Mouse (Mus musculus) right cerebral cortex, postnatal 10 days (tissue): ENCODE data around the gene Cotl1.

Experiments
- DNase-seq, 2 experiments: peaks; one replicate each; pipeline ENCODE4 v3.0.0; 2021; ENCODE audit warnings: low spot score in 2 of 2

The Cotl1 gene

DNA sequence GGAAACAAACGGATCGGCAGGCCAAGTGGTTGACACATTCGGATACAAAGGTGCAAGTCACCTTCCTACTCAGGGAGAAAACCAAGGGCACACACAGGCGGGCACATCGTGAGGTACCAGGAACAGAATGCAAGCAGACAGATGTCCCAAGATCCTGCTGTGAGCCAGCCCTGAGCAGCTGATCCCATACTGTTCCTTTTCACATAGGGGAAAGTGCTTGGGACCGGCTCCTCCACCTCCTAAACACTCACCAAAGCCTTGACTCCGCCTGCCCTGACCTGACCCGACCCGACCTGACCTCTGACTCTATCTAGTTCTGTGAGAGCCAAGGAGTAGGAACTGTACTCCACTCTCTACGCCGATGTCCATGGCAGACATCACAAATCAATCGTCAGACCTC lies 22.9 kb downstream of the Cotl1 start:
- DNase-seq: no peak

DNA sequence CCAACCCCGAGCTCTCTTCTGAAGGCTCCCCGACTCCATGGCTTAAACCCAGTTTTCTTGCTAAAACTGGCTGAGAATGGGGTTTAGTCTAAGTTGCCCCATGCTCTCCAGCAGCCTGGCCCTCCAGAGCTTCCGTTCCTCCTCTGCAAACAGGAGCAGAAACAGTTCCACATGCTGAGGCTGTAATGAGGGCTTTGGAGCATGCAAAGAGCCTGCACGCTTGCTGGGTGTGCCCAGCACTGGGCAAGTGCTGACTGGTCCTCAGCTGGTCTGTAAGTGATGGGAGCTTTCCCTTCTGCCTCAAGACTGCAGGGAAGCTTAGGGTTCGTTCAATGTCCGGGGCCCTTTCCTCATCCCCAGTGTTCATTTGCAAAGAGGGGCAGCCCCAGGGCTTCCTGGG lies 24.1 kb downstream of the Cotl1 start:
- no peak for DNase-seq

GRCm38 (mm10) chr8:119812650-119813431 lies 27.5 kb downstream of the Cotl1 start:
- DNase-seq: peak in 1 of 2 experiments; percentile 65

DNA sequence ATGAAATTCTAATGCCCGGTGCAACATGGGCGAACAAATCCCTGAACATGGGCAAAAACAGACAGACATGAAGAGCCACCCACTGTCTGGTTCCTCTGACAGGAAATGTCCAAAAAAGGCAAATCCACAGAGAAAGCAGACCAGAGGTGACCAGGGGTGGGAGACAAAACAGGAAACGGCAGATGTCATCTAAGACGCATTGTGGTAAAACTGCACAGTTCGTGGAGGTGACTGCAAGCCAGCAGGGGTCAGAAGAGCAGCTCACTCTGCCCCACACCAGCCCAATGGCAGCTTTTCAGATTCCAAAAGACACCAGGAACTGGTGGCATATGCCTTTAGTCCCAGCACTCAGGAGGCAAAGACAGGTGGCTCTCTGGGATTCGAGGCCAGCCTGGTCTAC lies 28.4 kb downstream of the Cotl1 start:
- no peak for DNase-seq

DNA sequence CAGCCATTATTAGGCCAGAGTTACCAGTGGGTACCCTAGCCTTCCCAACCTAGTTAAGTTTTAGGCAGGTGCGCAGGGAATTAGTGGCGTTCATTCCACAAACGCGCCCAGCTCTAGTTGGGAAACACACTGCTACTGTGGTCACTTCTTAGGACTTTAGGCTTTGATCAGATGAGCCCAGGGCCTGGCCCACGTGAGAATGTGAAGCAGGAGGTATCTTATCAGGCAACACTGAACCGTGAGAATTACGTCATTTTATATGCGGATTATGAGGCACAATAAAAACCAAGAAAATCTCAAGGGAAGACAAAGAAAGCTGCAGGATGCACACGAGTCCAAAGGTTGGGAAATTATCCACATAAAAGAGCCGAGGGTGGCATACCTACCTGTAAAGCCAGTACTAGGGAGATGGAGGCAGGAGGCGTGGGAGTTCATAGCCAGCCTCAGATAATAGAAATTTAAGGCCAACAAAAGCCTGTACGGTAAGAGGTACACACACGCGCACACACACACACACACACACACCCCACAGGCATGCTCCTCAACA lies 29.3 kb downstream of the Cotl1 start:
- DNase-seq: no peak

- DNase-seq: peak; percentile 75 to 81
Observed at GRCm38 (mm10) chr8:119810127-119810868, 30.0 kb downstream of the Cotl1 start.

- no peak for DNase-seq
Observed at GRCm38 (mm10) chr8:119809620-119810019, 30.7 kb downstream of the Cotl1 start.

DNA sequence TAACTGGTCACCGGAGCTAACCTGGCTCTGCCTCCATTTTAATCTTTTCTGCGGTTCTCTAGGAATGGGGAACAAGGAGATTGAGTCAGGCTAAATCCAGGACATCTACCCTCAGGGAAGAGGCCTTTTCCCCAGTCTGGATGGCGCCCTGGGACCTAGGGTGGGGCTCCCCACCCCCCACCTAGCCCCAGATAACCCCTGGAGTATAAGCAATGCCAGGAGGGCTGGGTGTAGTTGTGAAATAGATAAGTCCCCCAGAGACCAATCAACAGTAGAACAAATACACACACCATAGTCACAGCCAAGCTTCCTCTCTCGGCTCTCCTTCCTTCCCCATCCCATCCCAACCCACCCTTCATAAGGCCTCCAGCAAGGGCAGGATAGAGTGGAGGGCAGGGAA lies 32.7 kb downstream of the Cotl1 start:
- DNase-seq: no peak

DNA sequence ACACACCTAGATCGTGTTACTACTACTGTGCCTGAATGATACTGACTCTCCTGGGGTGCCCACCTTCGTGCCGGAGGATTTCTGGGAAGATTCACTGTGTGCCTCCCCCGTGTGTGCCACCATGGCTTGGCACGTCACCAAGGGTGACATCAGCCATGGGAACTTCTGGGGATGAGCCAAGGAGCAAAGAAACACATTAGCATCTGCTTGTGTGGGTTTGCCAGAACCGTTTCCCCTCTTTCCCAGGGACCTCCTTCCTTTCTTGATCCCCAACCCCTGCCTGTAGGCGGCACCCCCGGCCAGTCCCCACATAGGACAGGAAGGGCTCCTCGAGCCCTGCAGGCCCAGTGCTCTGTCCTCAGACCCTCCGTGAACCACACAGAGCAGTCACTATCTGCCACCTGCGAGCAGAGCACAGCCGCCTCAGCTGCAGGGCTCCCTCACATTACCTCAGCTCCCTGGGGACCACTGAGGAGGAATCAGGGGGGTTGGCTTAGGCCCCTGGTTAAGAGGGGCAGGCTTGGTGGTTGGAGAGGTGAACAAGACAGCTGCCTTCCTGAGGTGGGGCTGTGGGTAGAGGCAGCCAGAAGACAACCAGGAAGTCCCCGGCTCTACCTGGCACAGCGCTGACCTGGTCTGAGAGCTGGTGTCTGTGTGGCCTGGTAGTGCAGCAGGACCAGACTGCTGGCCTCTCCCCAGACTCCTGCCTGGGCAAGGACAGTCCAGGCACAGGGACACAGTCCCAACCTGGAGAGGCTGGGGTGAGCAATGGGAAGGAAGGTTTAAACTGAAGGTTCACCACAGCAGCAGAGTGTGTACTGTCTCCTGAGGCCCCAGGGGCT lies 33.7 kb downstream of the Cotl1 start:
- DNase-seq: peak; percentile 80 to 83

GRCm38 (mm10) chr8:119805275-119805674 lies 35.1 kb downstream of the Cotl1 start:
- DNase-seq: no peak

DNA sequence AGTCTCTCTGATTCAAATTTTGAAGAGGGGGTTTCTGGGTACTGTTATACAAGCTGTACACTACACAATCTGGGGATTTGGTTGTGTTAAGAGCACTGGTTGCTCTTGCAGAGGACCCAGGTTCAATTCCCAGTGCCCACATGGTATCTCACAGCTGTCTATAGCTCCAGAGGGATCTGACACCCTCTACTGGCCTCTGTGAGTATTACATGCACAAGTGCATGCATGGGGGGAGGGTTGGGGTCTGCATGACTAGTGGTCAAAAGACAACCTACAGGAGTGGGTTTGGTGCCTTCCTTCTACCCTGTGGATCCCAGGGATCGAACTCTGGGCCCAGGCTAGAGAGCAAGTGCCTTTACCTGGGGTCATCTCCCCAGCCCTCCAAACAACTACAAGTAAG lies 37.8 kb downstream of the Cotl1 start:
- no peak for DNase-seq

DNA sequence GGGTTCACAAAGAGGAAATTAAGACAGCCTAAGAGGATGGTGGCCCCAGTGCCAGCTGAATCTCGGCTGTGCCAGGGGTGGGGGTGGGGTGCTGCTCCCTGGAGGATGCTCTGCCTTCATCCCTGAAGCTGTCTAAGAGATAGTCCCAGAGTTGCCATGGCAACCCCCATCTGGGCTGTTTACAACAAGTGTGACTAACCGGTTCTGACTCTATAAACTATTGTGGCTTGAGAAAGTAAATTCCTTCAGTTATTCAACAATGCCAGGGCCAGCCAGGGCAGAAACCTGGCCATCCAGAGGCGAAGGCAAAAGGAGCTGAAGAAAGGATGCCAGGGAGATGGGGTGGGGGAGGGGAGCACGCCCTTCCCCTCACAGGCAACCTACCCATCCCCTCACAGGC lies 39.2 kb downstream of the Cotl1 start:
- peak; percentile 83 to 88 for DNase-seq

- DNase-seq: no peak
Observed at GRCm38 (mm10) chr8:119798965-119799264, 41.4 kb downstream of the Cotl1 start.

- peak; percentile 91 to 93 for DNase-seq
Observed at GRCm38 (mm10) chr8:119798170-119798964, 42.0 kb downstream of the Cotl1 start.

DNA sequence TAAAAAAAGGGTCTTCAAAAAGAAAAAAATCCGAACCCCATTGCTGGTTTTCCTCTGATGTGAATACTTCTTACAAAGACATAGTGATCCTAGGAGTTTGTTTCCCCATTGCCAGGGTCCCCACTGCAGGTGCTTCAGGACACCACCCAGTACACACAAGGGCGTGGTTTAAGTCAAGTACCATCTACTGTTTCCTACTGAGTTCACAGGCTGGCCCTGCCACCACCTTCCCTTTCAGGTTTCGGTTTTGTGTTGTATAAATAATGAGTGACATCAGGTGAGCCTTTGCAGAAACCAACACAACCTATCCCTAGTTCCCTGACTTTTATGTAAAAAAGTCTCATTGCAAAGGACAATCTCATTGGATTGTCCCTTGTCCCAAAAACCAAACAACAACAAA lies 44.7 kb downstream of the Cotl1 start:
- DNase-seq: no peak

- DNase-seq: no peak
Observed at GRCm38 (mm10) chr8:119794689-119795088, 45.7 kb downstream of the Cotl1 start.

DNA sequence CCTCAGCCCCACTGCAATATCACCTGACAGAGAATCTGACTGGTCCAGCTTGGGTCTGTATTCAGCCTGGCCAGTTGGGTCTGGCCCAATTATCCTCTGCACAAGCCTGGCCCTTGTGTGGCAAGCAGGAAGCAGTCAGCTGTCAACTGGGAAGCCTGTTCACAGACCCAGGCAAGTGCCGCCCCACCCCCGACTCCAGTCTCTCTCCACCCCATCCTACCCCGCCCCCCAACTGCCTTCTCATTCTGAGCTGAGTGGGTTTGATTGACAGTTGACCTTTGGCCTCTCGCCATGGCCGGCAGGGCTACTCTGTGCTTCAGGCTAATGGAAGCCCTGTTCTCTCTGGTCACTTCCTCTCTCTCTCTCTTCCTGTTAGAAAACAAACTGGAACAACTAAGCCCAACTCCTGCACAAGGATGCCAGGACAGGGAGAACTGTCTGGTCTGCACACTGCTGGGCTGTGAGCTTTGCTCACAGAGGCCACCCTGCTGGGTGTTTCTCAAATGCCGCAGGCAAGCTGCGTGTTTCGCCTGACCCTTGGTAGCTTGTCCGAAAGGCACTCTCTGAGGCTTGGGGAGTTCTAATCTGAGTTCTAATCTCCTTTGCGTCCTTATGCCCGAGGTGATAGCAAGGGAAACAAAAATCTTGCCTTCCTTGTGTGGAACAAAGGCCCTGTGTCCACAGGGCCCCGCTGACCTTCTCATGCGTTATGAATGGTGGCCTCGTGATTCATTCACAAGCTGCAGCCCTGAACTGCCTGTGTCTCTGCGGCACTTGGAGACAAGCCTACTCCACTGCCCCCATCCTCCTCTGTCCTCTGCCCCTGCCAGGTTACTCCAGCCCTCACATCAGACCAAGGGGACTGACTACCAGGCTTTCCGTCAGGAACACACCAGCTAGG lies 48.3 kb downstream of the Cotl1 start:
- peak; percentile 69 to 76 for DNase-seq

DNA sequence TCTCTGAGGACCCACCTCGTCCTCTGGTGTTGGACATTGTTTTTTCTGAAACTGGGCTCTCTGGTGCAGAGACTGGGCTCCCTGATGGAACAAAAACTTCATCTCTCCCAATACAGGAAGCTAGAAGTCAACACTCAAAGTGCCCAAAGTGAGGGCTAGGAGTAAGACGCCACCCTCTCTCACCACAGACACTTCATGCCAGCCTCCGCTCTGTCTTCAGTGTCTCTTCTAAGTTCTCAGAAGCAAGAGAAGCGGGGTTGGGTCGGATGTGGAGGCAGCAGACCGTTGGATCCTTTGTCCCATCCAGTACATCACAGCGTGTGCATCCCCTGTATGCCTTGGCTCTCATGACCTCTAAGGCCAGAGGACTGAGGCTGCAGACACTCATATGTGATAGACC lies 50.8 kb downstream of the Cotl1 start:
- DNase-seq: no peak

DNA sequence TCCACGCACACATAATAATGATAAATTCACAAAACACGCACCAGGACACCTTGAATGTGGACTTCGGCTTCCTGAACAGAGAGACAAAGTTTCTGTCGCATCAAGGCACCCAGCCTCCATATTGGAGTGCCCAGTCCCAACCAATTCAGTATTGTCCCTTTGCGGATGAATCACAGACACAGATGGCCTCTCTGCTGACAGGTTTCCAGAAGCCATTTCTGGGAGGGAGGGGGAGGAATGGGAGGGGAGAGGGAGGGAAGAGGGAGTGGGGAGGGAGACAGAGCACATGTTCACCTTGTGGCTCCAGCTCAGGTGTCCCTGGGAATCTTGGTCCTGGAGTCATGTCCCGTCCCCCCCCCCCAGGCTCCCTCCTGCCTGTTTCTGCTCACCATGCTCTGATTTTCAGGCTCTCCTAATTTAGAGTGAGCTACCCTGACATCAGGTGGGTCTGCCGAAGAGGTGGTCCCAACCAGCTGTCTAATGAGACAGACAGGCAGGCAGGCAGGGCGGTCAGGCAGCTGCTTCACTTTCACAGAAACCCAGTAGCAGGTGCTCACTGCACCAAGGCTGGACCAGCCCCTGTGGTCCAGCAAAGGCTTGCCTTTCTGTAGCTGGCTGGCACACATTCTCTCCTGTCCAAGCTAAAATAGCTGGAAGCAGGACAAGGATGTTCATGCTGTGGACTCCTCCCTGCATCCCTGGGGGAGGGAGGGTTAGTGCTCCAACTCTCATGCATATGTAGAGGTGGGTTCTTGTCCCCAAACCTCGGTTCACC lies 51.5 kb downstream of the Cotl1 start:
- no peak for DNase-seq

GRCm38 (mm10) chr8:119787341-119787740 lies 53.0 kb downstream of the Cotl1 start:
- no peak for DNase-seq
